Mouse (Mus musculus) erythroblast, embryonic 14.5 days (primary cell): ENCODE data around the gene Gm49673.
"Not testable (repeated sequence)": the region's sequence is repeated elsewhere in the genome, so short reads cannot be mapped to it uniquely, and the experiment has no call there.

Experiments
- GATA1 ChIP-seq: IDR thresholded peaks from 2 replicates; pipeline ENCODE4 v1.6.1; 2012; ENCODE audit warnings: low read length, inconsistent platforms, mixed read lengths
- TAL1 ChIP-seq: IDR thresholded peaks from 3 replicates; pipeline ENCODE4 v1.6.1; 2012; ENCODE audit warnings: low read length, inconsistent platforms, mixed read lengths

- not testable (repeated sequence) for TF ChIP-seq GATA1, TAL1
These were observed 51.9 kb downstream of the Gm49673 start for GRCm38 (mm10) chr17:8095653-8096052.
